Mouse (Mus musculus): ENCODE measurements around the gene Tbcd. TPM values are rescaled to one million over a fixed set of nuclear protein-coding genes. Genes with fewer than 3 reads are reported as not detected.

Gene Tbcd
- total and polyA plus RNA-seq, 3 experiments: 5.8 to 47.6 (median 40.0) TPM

GRCm38 (mm10) chr11:121610976-121611375 is 159.2 kb downstream of the Tbcd start:
- H3K4me1 ChIP-seq (ENCODE audit: insufficient read depth, low read depth, low read length): no peaks in the 10 kb centered on the region
- no peak for ATAC-seq (ENCODE audit: extremely low read depth, insufficient number of reproducible peaks, low FRiP score, poor library complexity, severe bottlenecking)

GRCm38 (mm10) chr11:121615961-121616485 is 164.3 kb downstream of the Tbcd start:
- no peaks in the 10 kb centered on the region for H3K9me3 ChIP-seq (replicated peaks)
- ATAC-seq (ENCODE audit: extremely low read depth, insufficient number of reproducible peaks, low FRiP score, poor library complexity, severe bottlenecking) (no peak), DNase-seq (ENCODE audit: low spot score) (no peak)
- H3K27me3 ChIP-seq (ENCODE audit: insufficient read depth, low read length): no peaks in the 10 kb centered on the region
- TF ChIP-seq TAL1 (conservative IDR thresholded peaks at IDR 0.05; ENCODE audit: low read depth, low read length): no peak
- no peak for TF ChIP-seq GATA2 (IDR thresholded peaks at IDR 0.05; ENCODE audit: borderline replicate concordance, low read depth, low read length)
- no peak for TF ChIP-seq CTCF (IDR thresholded peaks at IDR 0.05; ENCODE audit: low read depth, low read length)
- TF ChIP-seq GATA1 (IDR thresholded peaks at IDR 0.05; ENCODE audit: borderline replicate concordance, low read length): no peak
- no peak for TF ChIP-seq POLR2AphosphoS5 (IDR thresholded peaks at IDR 0.05; ENCODE audit: insufficient replicate concordance, low read depth, low read length)
- peaks cover 81% of the 10 kb centered on the region for H3K36me3 ChIP-seq (replicated peaks)
- no peaks in the 10 kb centered on the region for H3K4me1 ChIP-seq (ENCODE audit: insufficient read depth, low read depth, low read length)
- no peak overlapping the region for H3K4me3 ChIP-seq (ENCODE audit: low read depth, low read length)

More at GRCm38 (mm10) chr11:121610976-121611375, 159.2 kb downstream of the Tbcd start:
- Histone ChIP-seq H3K9me3 (replicated peaks) (no peaks in the 10 kb centered on the region), H3K4me3 (ENCODE audit: low read depth, low read length) (no peak overlapping the region), H3K36me3 (replicated peaks) (peaks cover 74% of the 10 kb centered on the region), H3K27me3 (ENCODE audit: insufficient read depth, low read length) (no peaks in the 10 kb centered on the region)
- DNase-seq (ENCODE audit: low spot score): no peak
- TF ChIP-seq TAL1 (conservative IDR thresholded peaks at IDR 0.05; ENCODE audit: low read depth, low read length) (no peak), GATA2 (IDR thresholded peaks at IDR 0.05; ENCODE audit: borderline replicate concordance, low read depth, low read length) (no peak), POLR2AphosphoS5 (IDR thresholded peaks at IDR 0.05; ENCODE audit: insufficient replicate concordance, low read depth, low read length) (no peak), GATA1 (IDR thresholded peaks at IDR 0.05; ENCODE audit: borderline replicate concordance, low read length) (no peak), CTCF (IDR thresholded peaks at IDR 0.05; ENCODE audit: low read depth, low read length) (no peak)

- Histone ChIP-seq H3K4me1 (ENCODE audit: insufficient read depth, low read depth, low read length) (no peaks in the 10 kb centered on the region), H3K9me3 (replicated peaks) (no peaks in the 10 kb centered on the region), H3K36me3 (replicated peaks) (peaks cover 80% of the 10 kb centered on the region), H3K4me3 (ENCODE audit: low read depth, low read length) (no peak overlapping the region), H3K27me3 (ENCODE audit: insufficient read depth, low read length) (no peaks in the 10 kb centered on the region)
- no peak for DNase-seq (ENCODE audit: low spot score)
- TF ChIP-seq TAL1 (conservative IDR thresholded peaks at IDR 0.05; ENCODE audit: low read depth, low read length): no peak
- TF ChIP-seq CTCF (IDR thresholded peaks at IDR 0.05; ENCODE audit: low read depth, low read length): no peak
- no peak for TF ChIP-seq POLR2AphosphoS5 (IDR thresholded peaks at IDR 0.05; ENCODE audit: insufficient replicate concordance, low read depth, low read length)
- no peak for TF ChIP-seq GATA1 (IDR thresholded peaks at IDR 0.05; ENCODE audit: borderline replicate concordance, low read length)
- TF ChIP-seq GATA2 (IDR thresholded peaks at IDR 0.05; ENCODE audit: borderline replicate concordance, low read depth, low read length): no peak
- ATAC-seq (ENCODE audit: extremely low read depth, insufficient number of reproducible peaks, low FRiP score, poor library complexity, severe bottlenecking): no peak
Measured at GRCm38 (mm10) chr11:121616501-121616900, 164.8 kb downstream of the Tbcd start.

GRCm38 (mm10) chr11:121617371-121617770 is 165.6 kb downstream of the Tbcd start:
- no peak for ATAC-seq (ENCODE audit: extremely low read depth, insufficient number of reproducible peaks, low FRiP score, poor library complexity, severe bottlenecking)
- Histone ChIP-seq H3K9me3 (replicated peaks) (no peaks in the 10 kb centered on the region), H3K36me3 (replicated peaks) (peaks cover 85% of the 10 kb centered on the region), H3K27me3 (ENCODE audit: insufficient read depth, low read length) (no peaks in the 10 kb centered on the region), H3K4me1 (ENCODE audit: insufficient read depth, low read depth, low read length) (no peaks in the 10 kb centered on the region), H3K4me3 (ENCODE audit: low read depth, low read length) (no peak overlapping the region)
- TF ChIP-seq TAL1 (conservative IDR thresholded peaks at IDR 0.05; ENCODE audit: low read depth, low read length) (no peak), POLR2AphosphoS5 (IDR thresholded peaks at IDR 0.05; ENCODE audit: insufficient replicate concordance, low read depth, low read length) (no peak), CTCF (IDR thresholded peaks at IDR 0.05; ENCODE audit: low read depth, low read length) (no peak)
- DNase-seq (ENCODE audit: low spot score): no peak

- TF ChIP-seq GATA1 (IDR thresholded peaks at IDR 0.05; ENCODE audit: borderline replicate concordance, low read length) (no peak), CTCF (IDR thresholded peaks at IDR 0.05; ENCODE audit: low read depth, low read length) (no peak), TAL1 (conservative IDR thresholded peaks at IDR 0.05; ENCODE audit: low read depth, low read length) (no peak), GATA2 (IDR thresholded peaks at IDR 0.05; ENCODE audit: borderline replicate concordance, low read depth, low read length) (no peak), POLR2AphosphoS5 (IDR thresholded peaks at IDR 0.05; ENCODE audit: insufficient replicate concordance, low read depth, low read length) (no peak)
- DNase-seq (ENCODE audit: low spot score) (no peak), ATAC-seq (ENCODE audit: extremely low read depth, insufficient number of reproducible peaks, low FRiP score, poor library complexity, severe bottlenecking) (no peak)
- H3K9me3 ChIP-seq (replicated peaks): no peaks in the 10 kb centered on the region
- H3K4me3 ChIP-seq (ENCODE audit: low read depth, low read length): no peak overlapping the region
- H3K36me3 ChIP-seq (replicated peaks): peaks cover 87% of the 10 kb centered on the region
- H3K4me1 ChIP-seq (ENCODE audit: insufficient read depth, low read depth, low read length): no peaks in the 10 kb centered on the region
- H3K27me3 ChIP-seq (ENCODE audit: insufficient read depth, low read length): no peaks in the 10 kb centered on the region
Measured at GRCm38 (mm10) chr11:121625007-121625406, 173.3 kb downstream of the Tbcd start.

GRCm38 (mm10) chr11:121627521-121627920 is 175.8 kb downstream of the Tbcd start:
- Histone ChIP-seq H3K36me3 (replicated peaks) (peaks cover 84% of the 10 kb centered on the region), H3K9me3 (replicated peaks) (no peaks in the 10 kb centered on the region), H3K4me1 (ENCODE audit: insufficient read depth, low read depth, low read length) (no peaks in the 10 kb centered on the region), H3K27me3 (ENCODE audit: insufficient read depth, low read length) (no peaks in the 10 kb centered on the region), H3K4me3 (ENCODE audit: low read depth, low read length) (no peak overlapping the region)
- ATAC-seq (ENCODE audit: extremely low read depth, insufficient number of reproducible peaks, low FRiP score, poor library complexity, severe bottlenecking) (no peak), DNase-seq (ENCODE audit: low spot score) (no peak)
- no peak for TF ChIP-seq GATA2 (IDR thresholded peaks at IDR 0.05; ENCODE audit: borderline replicate concordance, low read depth, low read length)
- TF ChIP-seq CTCF (IDR thresholded peaks at IDR 0.05; ENCODE audit: low read depth, low read length): no peak
- TF ChIP-seq TAL1 (conservative IDR thresholded peaks at IDR 0.05; ENCODE audit: low read depth, low read length): no peak
- no peak for TF ChIP-seq GATA1 (IDR thresholded peaks at IDR 0.05; ENCODE audit: borderline replicate concordance, low read length)
- TF ChIP-seq POLR2AphosphoS5 (IDR thresholded peaks at IDR 0.05; ENCODE audit: insufficient replicate concordance, low read depth, low read length): no peak
